Mouse (Mus musculus) heart, adult 18-20 months (tissue): Measurements from ENCODE around the gene Ccs. TPM values are rescaled to one million over a fixed set of nuclear protein-coding genes. Genes with fewer than 3 reads are reported as not detected.

Experiments
- total RNA-seq, 2 experiments: library from RNA; stranded (reverse); gene quantifications; 2 replicates each; pipeline ENCODE4 v1.2.3; 2021

The Ccs gene
- total RNA-seq, 2 experiments from 2014 or later = 30.0 to 30.6 TPM

Other genes starting within 250 kb of the Ccs start
- 1 to 10 TPM; 5.4 to 8.5 TPM for gene Lrfn4, start 223.7 kb downstream of the Ccs start, total RNA-seq
- gene Rce1, start 213.7 kb downstream of the Ccs start, total RNA-seq = 10 to 100 TPM in 1 of 2 experiments, 1 to 10 TPM in 1; 9.1 to 10.3 TPM
- gene Gm960, start 140.7 kb downstream of the Ccs start, total RNA-seq = not detected
- under 1 TPM; 0.22 to 0.98 TPM for gene Sptbn2, start 128.2 kb downstream of the Ccs start, total RNA-seq
- 1 to 10 TPM; 7.8 to 8.6 TPM for gene Rbm4b, start 82.8 kb downstream of the Ccs start, total RNA-seq
- gene Rbm4, start 45.4 kb downstream of the Ccs start, total RNA-seq = 10 to 100 TPM; 38.8 to 43.3 TPM
- 10 to 100 TPM; 15.4 to 19.4 TPM for gene Gm21992, start 27.7 kb downstream of the Ccs start, total RNA-seq
- 10 to 100 TPM; 16.6 to 17.9 TPM for gene Rbm14, start 27.7 kb downstream of the Ccs start, total RNA-seq
- under 1 TPM in 1 of 2 experiments, not detected in 1; 0.10 TPM for gene Ccdc87, start within 50 bp of the Ccs start, total RNA-seq
- 10 to 100 TPM; 73.4 to 76.3 TPM for gene Ctsf, start 15.8 kb upstream of the Ccs start, total RNA-seq
- under 1 TPM; 0.42 to 0.49 TPM for gene Actn3, start 38.6 kb upstream of the Ccs start, total RNA-seq
- gene Zdhhc24, start 39.3 kb upstream of the Ccs start, total RNA-seq = 1 to 10 TPM; 2.4 to 3.1 TPM
- gene Bbs1, start 67.3 kb upstream of the Ccs start, total RNA-seq = 1 to 10 TPM; 2.8 to 3.1 TPM
- 10 to 100 TPM; 15.6 to 18.2 TPM for gene Dpp3, start 89.0 kb upstream of the Ccs start, total RNA-seq
- 1 to 10 TPM; 3.5 to 3.8 TPM for gene Peli3, start 103.8 kb upstream of the Ccs start, total RNA-seq
- gene Mrpl11, start 122.8 kb upstream of the Ccs start, total RNA-seq = 10 to 100 TPM; 67.7 to 86.0 TPM
- under 1 TPM in 1 of 2 experiments, not detected in 1; 0.10 TPM for gene Npas4, start 151.0 kb upstream of the Ccs start, total RNA-seq
- gene Slc29a2, start 184.5 kb upstream of the Ccs start, total RNA-seq = 1 to 10 TPM; 6.9 to 8.8 TPM
- 10 to 100 TPM; 46.0 TPM for gene B4gat1, start 199.5 kb upstream of the Ccs start, total RNA-seq
- gene AC124502.3, start 199.6 kb upstream of the Ccs start, total RNA-seq = 1 to 10 TPM in 1 of 2 experiments, under 1 TPM in 1; 0.93 to 2.7 TPM
- 10 to 100 TPM; 11.8 to 16.2 TPM for gene Brms1, start 202.0 kb upstream of the Ccs start, total RNA-seq
- 1 to 10 TPM; 1.9 to 2.4 TPM for gene Rin1, start 211.1 kb upstream of the Ccs start, total RNA-seq
- gene Cd248, start 228.7 kb upstream of the Ccs start, total RNA-seq = 1 to 10 TPM; 6.9 to 7.4 TPM
- 1 to 10 TPM; 1.6 to 2.3 TPM for gene Tmem151a, start 246.2 kb upstream of the Ccs start, total RNA-seq
- gene Yif1a, start 249.2 kb upstream of the Ccs start, total RNA-seq = 100 to 1,000 TPM in 1 of 2 experiments, 10 to 100 TPM in 1; 97.6 to 104 TPM